Mouse (Mus musculus): Measurements from ENCODE around the gene Gja5.

The Gja5 gene

GRCm38 (mm10) chr3:96904393-96904792 lies at the start of gene Gja5:
Gja5 (plus strand) TSS chr3:96904693.
- no peak for DNase-seq (ENCODE audit: low spot score in 2 of 2)

DNA sequence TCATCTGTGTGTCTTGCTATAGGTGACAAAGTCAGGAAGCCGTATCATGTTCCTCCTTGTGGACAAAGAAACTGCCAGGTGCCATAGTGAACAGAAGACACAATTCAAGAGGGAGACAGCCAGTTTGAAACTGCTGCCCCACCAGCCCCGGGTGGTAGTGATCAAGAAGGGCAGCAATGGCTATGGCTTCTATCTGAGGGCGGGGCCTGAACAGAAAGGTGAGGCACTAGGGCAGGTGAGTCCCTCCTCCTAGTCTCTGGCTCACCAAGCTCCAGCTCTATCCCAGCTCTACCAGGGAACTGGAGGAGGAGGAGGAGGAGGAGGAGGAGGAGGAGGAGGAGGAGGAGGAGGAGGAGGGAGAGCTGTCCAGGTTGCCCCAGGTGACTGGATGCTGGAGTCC lies 48.7 kb upstream of the Gja5 start:
- DNase-seq (ENCODE audit: low spot score in 2 of 2): peak in 1 of 2 experiments; percentile 51

GRCm38 (mm10) chr3:96860498-96860897 lies 44.0 kb upstream of the Gja5 start:
- peak in 1 of 2 experiments; percentile 54 for DNase-seq (ENCODE audit: low spot score in 2 of 2)

DNA sequence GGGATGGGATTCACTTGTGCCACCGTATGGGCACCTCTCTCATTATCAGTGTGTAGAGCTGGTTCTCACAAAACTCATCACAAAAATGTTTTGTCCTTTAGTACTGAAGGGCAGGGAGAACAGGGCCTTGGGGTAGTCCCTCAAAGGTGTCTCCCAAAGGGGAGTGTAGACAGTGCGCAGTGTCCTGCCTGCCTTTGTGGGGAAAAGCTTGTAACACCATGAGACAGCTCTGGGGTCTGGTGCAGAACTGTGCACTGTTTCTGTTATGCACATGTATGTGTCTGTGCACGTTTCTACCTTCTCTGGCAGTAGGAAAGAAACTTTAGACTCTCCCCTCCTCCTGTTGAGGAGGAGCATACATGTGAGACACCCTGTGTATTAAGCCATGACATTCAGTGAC lies 36.6 kb upstream of the Gja5 start:
- no peak for DNase-seq (ENCODE audit: low spot score in 2 of 2)

DNA sequence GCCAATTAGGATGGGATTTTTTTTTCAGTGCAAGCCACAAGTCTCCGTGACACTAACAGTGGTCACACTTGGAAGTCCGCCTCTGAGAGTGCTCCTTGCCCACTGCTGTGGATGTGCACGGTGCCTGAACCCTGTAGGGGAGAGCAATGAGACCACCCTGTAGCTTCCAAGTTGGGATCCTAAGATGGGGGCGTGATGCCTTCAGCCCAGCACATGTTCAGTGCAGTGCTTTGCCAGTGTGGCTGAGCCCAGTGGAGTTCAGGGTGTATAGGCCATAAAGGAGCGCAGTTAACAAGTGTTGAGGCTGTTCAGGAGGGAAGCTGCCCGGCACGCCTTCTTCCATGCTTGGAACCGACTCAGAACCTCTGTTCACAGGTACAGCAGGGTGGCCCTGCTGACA lies 35.9 kb upstream of the Gja5 start:
- no peak for DNase-seq (ENCODE audit: low spot score in 2 of 2)

DNA sequence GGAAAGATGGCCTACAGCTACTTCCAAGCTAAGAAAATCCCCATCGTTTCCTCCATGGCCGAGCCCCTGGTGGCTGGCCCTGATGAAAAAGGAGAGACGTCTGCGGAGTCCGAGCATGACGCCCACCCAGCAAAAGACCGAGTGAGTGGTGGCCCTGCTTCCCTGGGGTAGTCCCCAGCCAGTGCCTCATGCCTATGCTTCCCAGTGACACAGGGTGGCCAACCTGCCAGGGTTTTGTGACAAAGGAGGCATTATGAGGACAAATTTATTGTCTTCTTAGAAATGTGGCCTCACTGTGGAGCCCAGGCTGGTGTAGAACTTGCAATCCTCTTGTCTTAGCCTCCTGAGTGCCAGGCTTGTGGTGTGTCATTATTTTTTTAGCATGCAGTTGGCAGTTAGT lies 35.4 kb upstream of the Gja5 start:
- DNase-seq (ENCODE audit: low spot score in 2 of 2): no peak

- no peak for DNase-seq (ENCODE audit: low spot score in 2 of 2)
Observed at GRCm38 (mm10) chr3:96870270-96870669, 34.2 kb upstream of the Gja5 start.

DNA sequence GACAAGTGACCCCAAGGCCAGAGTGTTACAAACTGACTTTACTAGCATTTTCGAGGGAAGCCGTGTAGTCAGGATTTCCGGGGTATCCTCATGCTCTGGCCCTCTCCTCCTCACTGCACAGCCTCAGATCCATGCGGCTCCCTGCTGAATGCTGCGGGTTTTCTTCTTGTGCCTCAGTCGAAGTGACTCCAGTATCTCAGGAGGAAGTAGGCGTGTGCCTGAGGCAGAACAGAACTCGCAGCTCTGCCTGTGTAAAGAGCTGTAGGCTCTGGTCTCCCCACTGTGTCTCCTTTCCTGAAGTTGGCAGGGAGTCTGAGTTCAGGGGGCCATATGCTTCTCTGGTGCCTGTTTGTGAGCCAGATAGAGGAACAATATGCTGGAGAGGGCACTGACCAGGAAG lies 33.4 kb upstream of the Gja5 start:
- DNase-seq (ENCODE audit: low spot score in 2 of 2): no peak

DNA sequence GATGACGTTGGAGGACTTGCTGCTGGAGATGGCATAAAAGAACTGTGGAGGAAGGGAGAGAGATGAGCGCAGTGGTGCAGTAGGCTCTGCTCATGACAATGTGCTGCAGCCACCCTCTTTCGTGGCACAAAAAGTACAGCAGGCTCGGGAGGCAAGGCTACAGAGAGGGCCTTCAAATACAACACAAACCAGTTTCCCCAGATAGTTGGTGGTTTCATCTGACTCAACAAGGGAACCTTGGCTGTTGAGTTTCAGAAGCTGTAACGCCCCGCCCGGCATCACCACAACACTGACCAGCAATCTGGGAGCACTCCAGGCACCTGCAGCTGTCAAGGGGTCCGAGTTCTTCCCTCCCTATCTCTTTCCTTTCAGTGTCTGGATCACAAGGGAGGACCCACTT lies 32.0 kb upstream of the Gja5 start:
- no peak for DNase-seq (ENCODE audit: low spot score in 2 of 2)

- DNase-seq (ENCODE audit: low spot score in 2 of 2): peak in 1 of 2 experiments; percentile 9
Observed at GRCm38 (mm10) chr3:96874808-96875571, 29.5 kb upstream of the Gja5 start.

DNA sequence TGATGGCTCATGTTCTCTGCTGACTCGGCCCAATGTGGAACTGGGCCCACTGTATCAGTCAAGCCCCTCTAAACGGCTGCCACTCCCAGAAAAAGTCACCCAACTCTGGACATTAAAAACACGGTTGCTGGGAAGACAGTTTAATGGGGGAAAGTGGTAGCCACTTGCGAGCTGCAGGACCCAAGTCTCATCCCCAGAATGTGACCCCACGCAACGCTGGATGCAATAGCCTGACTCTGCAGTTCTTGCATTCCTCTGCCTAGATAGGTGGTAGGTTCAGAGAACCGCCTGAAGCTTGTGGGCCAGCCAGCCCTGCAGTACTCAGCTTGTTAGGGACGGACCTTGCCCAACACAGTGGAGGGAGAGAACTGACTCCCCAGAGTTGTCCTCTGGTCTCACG lies 25.0 kb upstream of the Gja5 start:
- peak in 1 of 2 experiments; percentile 11 for DNase-seq (ENCODE audit: low spot score in 2 of 2)

DNA sequence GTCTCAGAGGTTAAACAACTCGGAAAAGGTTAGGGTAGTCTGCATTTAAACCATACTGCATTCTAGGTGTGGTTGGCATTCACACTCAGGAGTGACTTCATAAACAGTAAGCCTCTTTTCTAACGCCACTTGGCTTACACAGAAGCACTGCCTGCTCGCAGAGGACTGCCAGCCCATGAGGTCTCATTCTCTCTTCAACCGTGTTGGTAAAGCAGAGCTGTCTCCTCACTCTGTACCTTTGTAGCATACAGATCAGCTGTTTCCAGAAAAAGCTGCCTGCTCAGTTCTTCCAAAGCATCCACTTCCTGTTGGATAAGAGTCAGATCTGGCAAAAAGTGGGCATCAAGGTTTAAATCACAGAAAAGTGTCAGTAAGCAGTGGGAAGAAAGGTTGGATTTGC lies 24.1 kb upstream of the Gja5 start:
- DNase-seq (ENCODE audit: low spot score in 2 of 2): peak in 1 of 2 experiments; percentile 8

GRCm38 (mm10) chr3:96881557-96881956 lies 22.9 kb upstream of the Gja5 start:
- no peak for DNase-seq (ENCODE audit: low spot score in 2 of 2)

GRCm38 (mm10) chr3:96882061-96882849 lies 22.2 kb upstream of the Gja5 start:
- peak in 1 of 2 experiments; percentile 10 for DNase-seq (ENCODE audit: low spot score in 2 of 2)

- no peak for DNase-seq (ENCODE audit: low spot score in 2 of 2)
Observed at GRCm38 (mm10) chr3:96883690-96884089, 20.8 kb upstream of the Gja5 start.

DNA sequence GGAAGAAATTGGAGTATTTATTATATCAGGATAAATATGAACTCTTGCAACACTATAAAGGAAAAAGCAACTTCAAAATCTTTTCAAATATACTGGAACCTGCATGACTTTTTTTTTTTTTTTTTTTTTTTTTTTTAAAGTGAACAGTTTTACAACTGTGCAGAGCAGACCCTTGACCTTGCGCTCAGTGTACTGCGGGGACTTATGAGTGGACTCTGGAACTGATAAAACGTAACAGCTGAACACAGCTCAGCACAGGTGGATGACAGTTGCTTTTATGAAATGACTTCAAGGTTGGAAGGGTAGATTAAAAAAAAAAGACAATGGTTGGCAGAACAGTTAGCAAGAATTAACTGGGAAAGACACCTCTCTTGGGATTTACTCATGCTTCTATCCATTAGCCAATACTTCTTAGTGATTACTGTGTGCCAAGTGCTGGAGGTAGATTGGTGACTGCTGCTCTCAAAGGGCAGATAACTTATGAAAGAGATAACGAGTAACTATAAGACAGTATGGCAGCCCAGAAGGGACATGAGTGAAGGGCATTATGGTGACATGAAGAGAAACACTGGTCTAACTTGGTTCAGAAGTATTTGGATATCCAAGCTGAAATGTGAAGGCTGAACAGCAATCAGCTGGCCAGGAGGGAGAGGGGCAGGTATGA lies 2.0 kb upstream of the Gja5 start:
- no peak for DNase-seq (ENCODE audit: low spot score in 2 of 2)

GRCm38 (mm10) chr3:96904851-96905541 lies 503 bp downstream of the Gja5 start, which contains the start of gene Gpr89:
Gpr89 (minus strand) TSS chr3:96905346.
- peak; percentile 89 to 95 for DNase-seq (ENCODE audit: low spot score in 2 of 2)

- no peak for DNase-seq (ENCODE audit: low spot score in 2 of 2)
Observed at GRCm38 (mm10) chr3:96905592-96905991, 1.1 kb downstream of the Gja5 start.

- no peak for DNase-seq (ENCODE audit: low spot score in 2 of 2)
Observed at GRCm38 (mm10) chr3:96920991-96921390, 16.5 kb downstream of the Gja5 start.

- no peak for DNase-seq (ENCODE audit: low spot score in 2 of 2)
Observed at GRCm38 (mm10) chr3:96924631-96925030, 20.1 kb downstream of the Gja5 start.

DNA sequence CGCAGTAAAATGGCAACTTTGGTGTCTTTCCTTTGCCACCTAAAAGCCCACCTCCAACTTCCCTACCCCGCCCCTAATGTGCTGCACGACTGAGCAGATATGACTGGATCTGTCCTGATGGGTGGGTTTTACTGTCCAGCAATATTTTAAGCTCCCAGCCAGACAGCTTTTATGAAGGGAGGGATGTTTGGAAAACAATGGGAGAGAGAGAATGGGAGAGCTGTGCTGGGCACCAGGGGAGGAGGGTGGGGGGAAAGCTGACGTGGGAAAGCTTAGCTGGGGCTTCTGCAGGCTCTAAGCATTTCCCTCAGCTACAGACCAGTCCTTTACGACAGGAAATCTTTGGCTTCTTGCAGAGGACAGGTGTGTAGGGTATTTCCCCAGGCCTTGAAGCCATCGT lies 21.4 kb downstream of the Gja5 start, which contains the start of gene Gja8:
Gene Gja8, minus strand, starts transcription at position 101 of the 400 bp plus-strand sequence.
- DNase-seq (ENCODE audit: low spot score in 2 of 2): no peak

DNA sequence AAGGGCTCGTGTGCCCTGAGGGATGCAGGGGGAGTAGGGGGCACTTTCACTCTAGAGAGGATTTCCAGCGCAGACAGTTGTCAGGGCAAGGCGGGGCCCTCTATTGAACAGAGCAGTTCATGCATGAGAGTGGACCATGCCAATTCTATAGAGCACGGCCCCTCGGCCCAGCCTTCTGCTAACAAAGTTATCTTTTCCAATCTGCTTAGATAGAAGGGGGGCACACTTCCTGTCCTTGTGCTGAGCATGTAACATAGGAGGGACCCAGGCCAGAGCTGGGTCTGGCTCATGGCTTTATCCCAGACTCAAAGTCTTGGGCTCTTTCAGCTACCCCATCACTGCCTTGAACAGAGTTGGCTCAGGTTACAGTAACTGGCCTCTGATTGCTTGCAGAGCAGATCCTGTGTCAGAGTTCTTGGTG lies 26.8 kb downstream of the Gja5 start:
- DNase-seq (ENCODE audit: low spot score in 2 of 2): no peak
